Mouse (Mus musculus) lung, postnatal 4 days (tissue): ENCODE results near the gene Cytl1.

Source experiments
- DNase-seq, 2 experiments: peaks; one replicate each; pipeline ENCODE4 v3.0.0; 2021

Cytl1 gene

DNA sequence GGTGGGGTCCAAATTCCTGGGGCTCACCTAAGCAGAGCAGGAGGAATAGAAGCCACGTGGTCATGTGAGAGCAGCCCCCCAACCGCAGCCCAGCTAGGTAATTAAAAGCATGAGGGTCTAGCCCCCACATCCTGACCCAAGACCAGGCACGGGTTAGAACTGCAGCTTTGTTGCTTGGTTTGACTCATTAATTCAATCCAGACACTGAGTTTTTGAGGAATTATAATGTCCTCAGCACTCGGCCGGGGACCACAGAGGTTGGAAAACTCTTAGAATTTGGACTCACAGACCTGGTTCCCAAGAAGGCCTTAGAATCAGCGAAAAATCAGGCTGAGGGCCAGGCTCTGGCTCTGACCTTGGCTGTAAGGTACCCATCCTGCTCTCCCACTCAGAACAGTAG lies 35.6 kb downstream of the Cytl1 start:
- no peak for DNase-seq

DNA sequence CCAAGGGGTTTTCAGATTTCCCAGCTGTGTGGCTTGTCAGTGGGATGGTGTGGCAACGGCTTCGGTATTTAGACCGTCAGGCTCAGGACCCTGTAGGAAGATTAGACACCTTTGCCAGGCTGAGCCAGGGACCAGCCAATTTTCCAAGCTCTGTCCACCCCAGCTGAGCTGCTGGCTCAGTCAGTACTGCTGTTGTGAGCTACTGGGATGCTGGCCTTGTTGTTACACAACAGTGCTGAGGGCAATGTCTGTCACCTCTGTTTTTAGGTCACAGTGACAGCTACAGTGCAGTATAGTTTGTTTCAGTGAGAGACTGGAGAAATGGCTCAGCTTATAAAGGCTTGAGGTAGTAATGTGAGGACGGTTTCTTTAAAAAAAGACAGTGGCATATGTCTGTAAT lies 38.7 kb downstream of the Cytl1 start:
- no peak for DNase-seq

DNA sequence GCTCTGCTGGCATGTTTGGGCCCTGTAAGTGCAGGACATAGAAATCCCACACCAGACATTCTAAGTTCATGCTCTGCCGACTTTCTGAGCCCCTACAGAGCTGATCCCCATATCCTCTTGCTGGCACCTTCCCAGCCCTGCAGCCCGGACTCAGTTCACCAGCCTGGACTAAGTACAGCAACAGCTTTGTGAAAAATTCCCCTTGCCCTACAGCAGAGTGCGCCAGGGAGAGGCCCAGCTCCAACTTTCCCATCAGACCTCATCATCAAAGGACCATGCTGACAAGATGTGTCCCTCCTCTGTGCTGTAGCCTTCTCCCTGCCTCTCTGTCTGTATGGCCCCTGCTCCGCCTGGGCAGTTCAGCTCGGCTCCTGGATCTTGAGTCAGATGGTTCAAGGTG lies 40.4 kb downstream of the Cytl1 start:
- DNase-seq: no peak

DNA sequence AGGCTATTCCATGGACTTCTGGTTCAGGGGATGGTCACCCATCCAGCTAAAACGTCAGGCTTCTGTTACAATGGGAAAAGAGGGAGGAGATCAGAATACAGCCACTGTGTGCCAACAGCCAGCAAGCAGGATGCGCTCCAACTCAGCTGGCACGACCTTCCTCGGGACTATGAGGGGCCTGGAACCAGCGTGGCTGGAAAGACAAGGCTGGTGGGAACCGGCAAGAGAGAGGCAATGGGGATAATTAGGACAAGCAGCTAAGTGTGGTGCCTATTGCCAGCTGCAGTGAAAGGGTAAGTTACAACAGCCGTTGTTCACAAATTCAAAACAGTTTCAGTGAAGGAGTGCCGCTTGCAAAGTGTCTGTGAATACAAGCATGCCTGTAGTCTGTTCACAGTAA lies 48.0 kb downstream of the Cytl1 start:
- no peak for DNase-seq

DNA sequence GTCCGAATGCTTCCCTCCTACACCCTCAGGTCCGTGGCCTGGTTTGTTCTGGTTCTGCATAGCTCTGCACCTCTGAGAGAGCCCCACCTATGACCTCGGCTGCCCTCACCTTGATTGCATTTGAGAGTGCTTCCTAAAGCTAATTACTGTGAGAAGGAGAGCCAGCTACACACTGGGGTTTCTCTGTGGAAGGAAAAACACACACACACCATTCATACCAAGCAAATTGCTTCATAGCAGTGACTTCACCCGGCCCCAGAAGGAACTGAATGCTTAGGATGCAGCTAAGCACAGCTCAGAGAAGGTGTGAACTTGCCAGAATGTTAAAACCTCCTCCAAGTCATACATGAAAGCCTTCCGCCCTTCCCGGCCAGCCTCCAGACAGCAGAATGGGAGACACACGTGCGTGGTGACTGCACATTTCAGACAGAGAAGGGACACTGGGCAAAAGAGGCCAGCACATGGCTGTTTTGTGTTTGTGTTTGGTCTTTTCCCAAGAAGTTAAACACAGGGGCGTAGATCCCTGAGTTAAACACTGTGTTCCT lies 49.6 kb downstream of the Cytl1 start:
- no peak for DNase-seq
